Mouse (Mus musculus): ENCODE results near the gene Atxn1.
A peak's percentile ranks its signal among the peaks of the same experiment; 100 is the strongest.

Gene Atxn1

GRCm38 (mm10) chr13:45701296-45701790, 263.5 kb downstream of the Atxn1 start:
- TF ChIP-seq GATA4 (IDR thresholded peaks at IDR 0.05; ENCODE audit: insufficient replicate concordance, low read length), result no peak

- no peak for TF ChIP-seq GATA4 (IDR thresholded peaks at IDR 0.05; ENCODE audit: insufficient replicate concordance, low read length)
These were observed 265.8 kb downstream of the Atxn1 start for GRCm38 (mm10) chr13:45698982-45699381.

GRCm38 (mm10) chr13:45696009-45696408, 268.8 kb downstream of the Atxn1 start:
- TF ChIP-seq GATA4 (IDR thresholded peaks at IDR 0.05; ENCODE audit: insufficient replicate concordance, low read length), result no peak

- TF ChIP-seq GATA4 (IDR thresholded peaks at IDR 0.05; ENCODE audit: insufficient replicate concordance, low read length), result no peak
These were observed 269.8 kb downstream of the Atxn1 start for GRCm38 (mm10) chr13:45694921-45695437.

GRCm38 (mm10) chr13:45693953-45694352, 270.9 kb downstream of the Atxn1 start:
- TF ChIP-seq GATA4 (IDR thresholded peaks at IDR 0.05; ENCODE audit: insufficient replicate concordance, low read length), result no peak

- TF ChIP-seq GATA4 (IDR thresholded peaks at IDR 0.05; ENCODE audit: insufficient replicate concordance, low read length), result peak; percentile 38; the same call in 1 of the 2 replicates
These were observed 271.3 kb downstream of the Atxn1 start for GRCm38 (mm10) chr13:45693534-45693933.

GRCm38 (mm10) chr13:45693126-45693525, 271.7 kb downstream of the Atxn1 start:
- no peak for TF ChIP-seq GATA4 (IDR thresholded peaks at IDR 0.05; ENCODE audit: insufficient replicate concordance, low read length)

- no peak for TF ChIP-seq GATA4 (IDR thresholded peaks at IDR 0.05; ENCODE audit: insufficient replicate concordance, low read length)
These were observed 272.4 kb downstream of the Atxn1 start for GRCm38 (mm10) chr13:45692440-45692839.

GRCm38 (mm10) chr13:45690426-45690825, 274.4 kb downstream of the Atxn1 start:
- no peak for TF ChIP-seq GATA4 (IDR thresholded peaks at IDR 0.05; ENCODE audit: insufficient replicate concordance, low read length)

- no peak for TF ChIP-seq GATA4 (IDR thresholded peaks at IDR 0.05; ENCODE audit: insufficient replicate concordance, low read length)
These were observed 275.9 kb downstream of the Atxn1 start for GRCm38 (mm10) chr13:45688864-45689263.

GRCm38 (mm10) chr13:45687581-45687980, 277.2 kb downstream of the Atxn1 start:
- no peak for TF ChIP-seq GATA4 (IDR thresholded peaks at IDR 0.05; ENCODE audit: insufficient replicate concordance, low read length)

- TF ChIP-seq GATA4 (IDR thresholded peaks at IDR 0.05; ENCODE audit: insufficient replicate concordance, low read length), result no peak
These were observed 278.6 kb downstream of the Atxn1 start for GRCm38 (mm10) chr13:45686309-45686582.

- no peak for TF ChIP-seq GATA4 (IDR thresholded peaks at IDR 0.05; ENCODE audit: insufficient replicate concordance, low read length)
These were observed 279.1 kb downstream of the Atxn1 start for GRCm38 (mm10) chr13:45685575-45686308.

- no peak for TF ChIP-seq GATA4 (IDR thresholded peaks at IDR 0.05; ENCODE audit: insufficient replicate concordance, low read length)
These were observed 279.9 kb downstream of the Atxn1 start for GRCm38 (mm10) chr13:45684891-45685311.

GRCm38 (mm10) chr13:45683991-45684390, 280.8 kb downstream of the Atxn1 start:
- TF ChIP-seq GATA4 (IDR thresholded peaks at IDR 0.05; ENCODE audit: insufficient replicate concordance, low read length), result no peak

- TF ChIP-seq GATA4 (IDR thresholded peaks at IDR 0.05; ENCODE audit: insufficient replicate concordance, low read length), result peak; percentile 28; the same call in 1 of the 2 replicates
These were observed 283.6 kb downstream of the Atxn1 start for GRCm38 (mm10) chr13:45681196-45681595.

- no peak for TF ChIP-seq GATA4 (IDR thresholded peaks at IDR 0.05; ENCODE audit: insufficient replicate concordance, low read length)
These were observed 284.2 kb downstream of the Atxn1 start for GRCm38 (mm10) chr13:45680651-45681050.

All from liver, adult (tissue).